Mouse (Mus musculus): Measurements from ENCODE around the gene Dnmt3l.

DNA sequence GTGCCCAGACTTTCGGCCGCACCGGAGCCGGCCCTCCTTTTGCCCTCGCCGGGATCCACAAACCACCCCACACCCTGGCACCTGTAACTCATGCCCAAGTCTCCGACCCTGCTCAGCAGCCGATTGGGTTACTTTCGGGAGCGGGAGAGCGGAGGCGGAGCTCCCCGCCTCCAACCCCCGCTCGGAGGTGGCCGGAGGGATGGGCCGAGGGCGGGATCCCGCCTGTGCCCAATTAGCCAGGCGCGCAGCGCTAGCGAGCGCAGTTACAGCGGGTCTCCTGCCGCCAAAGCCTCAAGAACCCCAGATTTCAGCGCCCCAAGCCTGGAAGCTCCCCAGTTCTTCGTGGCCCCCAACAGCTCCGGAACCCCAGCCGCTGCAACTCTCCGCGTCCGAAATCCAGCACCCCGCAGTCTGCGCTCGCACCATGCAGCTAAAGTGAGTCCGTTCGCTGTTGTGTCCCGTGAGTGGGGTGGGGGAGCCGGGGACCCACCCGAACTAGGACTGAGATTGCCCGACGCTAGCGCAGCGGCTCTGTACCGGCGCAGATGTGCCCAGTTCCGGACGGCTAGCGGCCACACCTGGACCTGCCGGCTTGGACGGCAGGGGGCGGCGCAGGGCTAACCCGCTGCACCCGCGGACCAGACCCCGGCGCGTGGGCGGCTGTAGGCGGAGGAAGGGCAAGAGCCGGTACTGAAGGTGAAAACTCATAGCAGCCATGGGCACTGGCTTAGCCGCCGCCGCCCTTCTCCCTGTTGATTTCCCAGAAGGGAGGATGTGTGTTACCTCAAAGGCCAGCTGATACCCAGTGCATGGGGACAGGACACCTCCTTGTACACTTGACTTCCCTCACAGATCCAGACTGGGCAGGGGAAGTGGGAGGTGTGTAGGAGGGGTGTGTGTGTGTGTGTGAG lies 27.6 kb downstream of the Dnmt3l start, which contains the start of gene Icosl:
- peak; percentile 83 for TF ChIP-seq CTCF (IDR thresholded peaks at IDR 0.05)
- peak; percentile 82 for TF ChIP-seq POLR2A (IDR thresholded peaks at IDR 0.05; ENCODE audit: insufficient read depth, low read depth, low read length)
